In genomic region chr11:95086229-95086628, GRCm38 (mm10) we compare ENCODE assay signal across 14 mouse cellular contexts. TPM values are rescaled to one million over a fixed set of nuclear protein-coding genes. Genes with fewer than 3 reads are reported as not detected.
A peak's percentile ranks its signal among the peaks of the same experiment; 100 is the strongest.
DNase-seq lines count a peak whose midpoint lies in the region; ATAC-seq and TF ChIP-seq lines count a peak whose summit lies in the region.
"Had no signal": no experiment of that assay in that cellular context is flagged by ENCODE, and none has a peak within 500 bp of the region (broad histone marks: within the 10 kb centered on the region; RNA-seq: fewer than 3 reads in every experiment).

No protein-coding gene starts in this region.

- no peak for TF ChIP-seq CTCF in lung, adult 2 months (IDR thresholded peaks at IDR 0.05; ENCODE audit: insufficient read depth, low read length)

- no peak for DNase-seq in hindbrain, embryonic 10.5 days (ENCODE audit: low spot score)
- no peak for DNase-seq in hindbrain, embryonic 14.5 days (ENCODE audit: low spot score)
- no peak for DNase-seq in lung, adult 2 months
- DNase-seq in MN1 (ENCODE audit: low spot score) = peak; percentile 57
- DNase-seq in urinary bladder, postnatal 25 days (ENCODE audit: low spot score) = no peak
- DNase-seq: cerebellum, adult 11 months; layer of hippocampus, postnatal 36 days; left cerebral cortex, postnatal 4 days had no signal

- no peak for ATAC-seq in hindbrain, embryonic 14.5 days (ENCODE audit: low FRiP score)
- peak; percentile 22; the same call in 1 of the 2 replicates for ATAC-seq in lung, embryonic 16.5 days (ENCODE audit: low read depth)
- no peak for ATAC-seq in stomach, embryonic 14.5 days (ENCODE audit: insufficient number of reproducible peaks, insufficient read depth, low FRiP score, low read depth)
- ATAC-seq: forebrain, embryonic 13.5 days had no signal

- no peak for TF ChIP-seq POLR2A in lung, adult 2 months (IDR thresholded peaks at IDR 0.05; ENCODE audit: borderline replicate concordance, extremely low read depth, low read depth, low read length)

- H3K4me2 ChIP-seq in hindbrain, embryonic 14.5 days (replicated peaks) = no peak overlapping the region
- no peak overlapping the region for H3K4me2 ChIP-seq in lung, embryonic 16.5 days (ENCODE audit: low read depth, low read length)
- H3K4me2 ChIP-seq in stomach, embryonic 14.5 days (replicated peaks; ENCODE audit: low read depth, low read length) = no peak overlapping the region
- H3K4me2 ChIP-seq: forebrain, embryonic 13.5 days; hindbrain, embryonic 13.5 days had no signal

- H3K9me3 ChIP-seq in hindbrain, embryonic 10.5 days = no peaks in the 10 kb centered on the region
- H3K9me3 ChIP-seq in hindbrain, embryonic 14.5 days (ENCODE audit: control insufficient read depth, low read length) = no peaks in the 10 kb centered on the region
- no peaks in the 10 kb centered on the region for H3K9me3 ChIP-seq in lung, embryonic 16.5 days (ENCODE audit: control insufficient read depth, low read length)
- H3K9me3 ChIP-seq in stomach, embryonic 14.5 days (ENCODE audit: control insufficient read depth, low read depth, low read length) = no peaks in the 10 kb centered on the region
- H3K9me3 ChIP-seq: forebrain, embryonic 13.5 days; hindbrain, embryonic 13.5 days had no signal

- H3K9ac ChIP-seq in hindbrain, embryonic 14.5 days = no peak overlapping the region
- H3K9ac ChIP-seq in lung, embryonic 16.5 days (ENCODE audit: low read length) = no peak overlapping the region
- no peak overlapping the region for H3K9ac ChIP-seq in stomach, embryonic 14.5 days (replicated peaks; ENCODE audit: low read depth, low read length)
- H3K9ac ChIP-seq: forebrain, embryonic 13.5 days; hindbrain, embryonic 13.5 days; liver, embryonic 14.5 days had no signal

- H3K36me3 ChIP-seq in hindbrain, embryonic 10.5 days = no peaks in the 10 kb centered on the region
- no peaks in the 10 kb centered on the region for H3K36me3 ChIP-seq in hindbrain, embryonic 14.5 days (replicated peaks; ENCODE audit: control insufficient read depth, insufficient read depth)
- H3K36me3 ChIP-seq in lung, embryonic 16.5 days (ENCODE audit: control insufficient read depth, insufficient read depth, low read length) = no peaks in the 10 kb centered on the region
- no peaks in the 10 kb centered on the region for H3K36me3 ChIP-seq in stomach, embryonic 14.5 days (ENCODE audit: control insufficient read depth, insufficient read depth, low read length)
- H3K36me3 ChIP-seq: hindbrain, embryonic 13.5 days had no signal

- no peaks in the 10 kb centered on the region for H3K27me3 ChIP-seq in hindbrain, embryonic 10.5 days (ENCODE audit: insufficient read depth, poor library complexity, severe bottlenecking)
- no peaks in the 10 kb centered on the region for H3K27me3 ChIP-seq in hindbrain, embryonic 14.5 days (ENCODE audit: control insufficient read depth, insufficient read depth, low read length)
- no peaks in the 10 kb centered on the region for H3K27me3 ChIP-seq in lung, embryonic 16.5 days (ENCODE audit: control insufficient read depth, insufficient read depth, low read depth, low read length)
- H3K27me3 ChIP-seq in stomach, embryonic 14.5 days (ENCODE audit: control insufficient read depth, insufficient read depth, low read length) = no peaks in the 10 kb centered on the region
- H3K27me3 ChIP-seq: forebrain, embryonic 13.5 days; hindbrain, embryonic 13.5 days had no signal

- peak overlapping the region; percentile 62 for H3K27ac ChIP-seq in hindbrain, embryonic 10.5 days
- H3K27ac ChIP-seq in hindbrain, embryonic 14.5 days = no peak overlapping the region
- no peak overlapping the region for H3K27ac ChIP-seq in lung, embryonic 16.5 days (ENCODE audit: low read length)
- H3K27ac ChIP-seq in stomach, embryonic 14.5 days (ENCODE audit: low read length) = peak overlapping the region; percentile 48; the same call in 1 of the 2 replicates
- H3K27ac ChIP-seq: forebrain, embryonic 13.5 days; hindbrain, embryonic 13.5 days; liver, embryonic 14.5 days had no signal

- H3K4me3 ChIP-seq in hindbrain, embryonic 10.5 days = no peak overlapping the region
- H3K4me3 ChIP-seq in hindbrain, embryonic 14.5 days (replicated peaks; ENCODE audit: low read length) = no peak overlapping the region
- H3K4me3 ChIP-seq in lung, embryonic 16.5 days (ENCODE audit: low read length) = no peak overlapping the region
- H3K4me3 ChIP-seq in lung, adult 2 months (replicated peaks; ENCODE audit: extremely low read depth, low read depth, low read length) = no peak overlapping the region
- no peak overlapping the region for H3K4me3 ChIP-seq in stomach, embryonic 14.5 days (ENCODE audit: low read depth, low read length)
- H3K4me3 ChIP-seq: forebrain, embryonic 13.5 days; hindbrain, embryonic 13.5 days had no signal

- peaks cover 52% of the 10 kb centered on the region for H3K4me1 ChIP-seq in hindbrain, embryonic 10.5 days (replicated peaks)
- 0 out of 2 replicates have a peak, but pooled peaks cover 3% of the 10 kb centered on the region for H3K4me1 ChIP-seq in hindbrain, embryonic 14.5 days (replicated peaks; ENCODE audit: control insufficient read depth, insufficient read depth, low read length)
- peaks cover 34% of the 10 kb centered on the region for H3K4me1 ChIP-seq in lung, embryonic 16.5 days (replicated peaks; ENCODE audit: control insufficient read depth, insufficient read depth, low read length)
- peaks cover 37% of the 10 kb centered on the region for H3K4me1 ChIP-seq in lung, adult 2 months (ENCODE audit: control insufficient read depth, insufficient read depth, low read length)
- H3K4me1 ChIP-seq in stomach, embryonic 14.5 days (ENCODE audit: control insufficient read depth, insufficient read depth, low read length) = peaks cover 21% of the 10 kb centered on the region
- H3K4me1 ChIP-seq: forebrain, embryonic 13.5 days; hindbrain, embryonic 13.5 days had no signal

- 51% methylated on average over 5 of the region's 5 CpGs for WGBS in hindbrain, embryonic 10.5 days
- 58% methylated on average over 5 of the region's 5 CpGs for WGBS in hindbrain, embryonic 14.5 days
- 34% methylated on average over 5 of the region's 5 CpGs for WGBS in lung, embryonic 16.5 days
- 54% methylated on average over 5 of the region's 5 CpGs for WGBS in lung, adult 2 months
- WGBS in stomach, embryonic 14.5 days = 58% methylated on average over 5 of the region's 5 CpGs

RNA-seq across cellular contexts. Expression of gene Itga3, which starts 9.6 kb away (rescaled TPM):
- 5.7 and 6.7 TPM in 2 replicates for polyA plus RNA-seq in hindbrain, embryonic 10.5 days (2016; fragmentation: Nextera tagmentation; extraction: Ambion mirVana)
- polyA plus RNA-seq in hindbrain, embryonic 14.5 days (2014; fragmentation: Nextera tagmentation; extraction: Ambion mirVana) = 15.6 and 16.9 TPM in 2 replicates
- 23.3 and 25.8 TPM in 2 replicates for polyA plus RNA-seq in lung, embryonic 16.5 days (2015; fragmentation: Nextera tagmentation; extraction: Ambion mirVana)
- 181 and 187 TPM in 2 replicates for polyA plus RNA-seq in lung, adult 2 months (2012; rRNA removed)
- polyA plus RNA-seq in stomach, embryonic 14.5 days (2014; fragmentation: Nextera tagmentation; extraction: Ambion mirVana) = 21.5 and 23.3 TPM in 2 replicates

RNA-seq across cellular contexts. Expression of gene Dlx3, which starts 33.7 kb away (rescaled TPM):
- polyA plus RNA-seq in hindbrain, embryonic 10.5 days (2016; fragmentation: Nextera tagmentation; extraction: Ambion mirVana) = 3.2 and 6.5 TPM in 2 replicates
- polyA plus RNA-seq in hindbrain, embryonic 14.5 days (2014; fragmentation: Nextera tagmentation; extraction: Ambion mirVana) = 0.07 and 0.27 TPM in 2 replicates
- polyA plus RNA-seq in lung, embryonic 16.5 days (2015; fragmentation: Nextera tagmentation; extraction: Ambion mirVana) = 0.31 and 0.77 TPM in 2 replicates
- polyA plus RNA-seq in lung, adult 2 months (2012; rRNA removed) = 0.05 and 2.0 TPM in 2 replicates
- 3.1 and 4.5 TPM in 2 replicates for polyA plus RNA-seq in stomach, embryonic 14.5 days (2014; fragmentation: Nextera tagmentation; extraction: Ambion mirVana)
- polyA plus RNA-seq: forebrain, embryonic 13.5 days; heart, embryonic 14.5 days had no signal

RNA-seq across cellular contexts. Expression of gene Pdk2, which starts 45.1 kb away (rescaled TPM):
- 10.7 and 15.2 TPM in 2 replicates for polyA plus RNA-seq in hindbrain, embryonic 10.5 days (2016; fragmentation: Nextera tagmentation; extraction: Ambion mirVana)
- polyA plus RNA-seq in hindbrain, embryonic 14.5 days (2014; fragmentation: Nextera tagmentation; extraction: Ambion mirVana) = 22.7 and 25.2 TPM in 2 replicates
- polyA plus RNA-seq in lung, embryonic 16.5 days (2015; fragmentation: Nextera tagmentation; extraction: Ambion mirVana) = 37.3 and 43.3 TPM in 2 replicates
- polyA plus RNA-seq in lung, adult 2 months (2012; rRNA removed) = 53.0 and 67.3 TPM in 2 replicates
- 34.1 and 35.8 TPM in 2 replicates for polyA plus RNA-seq in stomach, embryonic 14.5 days (2014; fragmentation: Nextera tagmentation; extraction: Ambion mirVana)

RNA-seq across cellular contexts. Expression of gene Dlx4, which starts 59.8 kb away (rescaled TPM):
- 0.25 and 0.31 TPM in 2 replicates for polyA plus RNA-seq in hindbrain, embryonic 10.5 days (2016; fragmentation: Nextera tagmentation; extraction: Ambion mirVana)
- polyA plus RNA-seq in hindbrain, embryonic 14.5 days (2014; fragmentation: Nextera tagmentation; extraction: Ambion mirVana) = not detected in 2 replicates
- polyA plus RNA-seq in lung, embryonic 16.5 days (2015; fragmentation: Nextera tagmentation; extraction: Ambion mirVana) = 1.0 and 1.3 TPM in 2 replicates
- polyA plus RNA-seq in lung, adult 2 months (2012; rRNA removed) = 0.20 and 0.50 TPM in 2 replicates
- 0.46 and 0.52 TPM in 2 replicates for polyA plus RNA-seq in stomach, embryonic 14.5 days (2014; fragmentation: Nextera tagmentation; extraction: Ambion mirVana)
- polyA plus RNA-seq: forebrain, embryonic 13.5 days; heart, embryonic 14.5 days; hindbrain, embryonic 13.5 days had no signal

Comparison
In these comparisons a context has a peak if more than half of its experiments do, and no peak if none do; other contexts are left out.
1. H3K27ac ChIP-seq: peak in hindbrain, embryonic 10.5 days (single experiment) and stomach, embryonic 14.5 days (single experiment); none in hindbrain, embryonic 14.5 days (single experiment) and lung, embryonic 16.5 days (single experiment).